Mouse (Mus musculus) intestine, embryonic 14.5 days (tissue): ENCODE data around the gene Cnot3. TPM values are rescaled to one million over a fixed set of nuclear protein-coding genes. Genes with fewer than 3 reads are reported as not detected.
A peak's percentile ranks its signal among the peaks of the same experiment; 100 is the strongest.
"Not testable (repeated sequence)": the region's sequence is repeated elsewhere in the genome, so short reads cannot be mapped to it uniquely, and the experiment has no call there.

Experiments used
- ATAC-seq: fragments of 200-750 bp; cut with Nextera tagmentation; replicated peaks from 2 replicates; pipeline ENCODE4 v1.8.0; 2017; ENCODE audit warnings: low read depth, moderate number of reproducible peaks, moderate TSS enrichment, moderate library complexity; ENCODE audit not compliant: low FRiP score, low TSS enrichment
- DNase-seq: peaks from one replicate; pipeline ENCODE4 v3.0.0-alpha.2; 2018; ENCODE audit warnings: low spot score
- H3K27ac ChIP-seq: fragments of 300-500 bp; sonication (generic); 2 replicates; pipeline ENCODE4 v1.5.1; 2014; ENCODE audit warnings: low read depth, mild to moderate bottlenecking, control low read depth
- H3K27me3 ChIP-seq: fragments of 300-500 bp; sonication (generic); replicated peaks from 2 replicates; pipeline ENCODE4 v1.6.1; 2014; ENCODE audit warnings: low read length, control low read depth; ENCODE audit not compliant: control insufficient read depth, insufficient read depth
- H3K36me3 ChIP-seq: fragments of 300-500 bp; sonication (generic); 2 replicates; pipeline ENCODE4 v1.6.1; 2014; ENCODE audit warnings: low read length, control low read depth; ENCODE audit not compliant: control insufficient read depth, insufficient read depth
- H3K4me1 ChIP-seq: fragments of 300-500 bp; sonication (generic); replicated peaks from 2 replicates; pipeline ENCODE4 v1.6.1; 2014; ENCODE audit warnings: low read length, control low read depth, mixed read lengths; ENCODE audit not compliant: control insufficient read depth, insufficient read depth
- H3K4me2 ChIP-seq: fragments of 300-500 bp; sonication (generic); 2 replicates; pipeline ENCODE4 v1.6.1; 2014; ENCODE audit warnings: low read length
- H3K4me3 ChIP-seq: fragments of 300-500 bp; sonication (generic); 2 replicates; pipeline ENCODE4 v1.5.1; 2014; ENCODE audit warnings: low read depth, low read length, control low read depth, mixed read lengths
- H3K9ac ChIP-seq: fragments of 300-500 bp; sonication (generic); 2 replicates; pipeline ENCODE4 v1.6.1; 2014; ENCODE audit warnings: mild to moderate bottlenecking, low read length
- H3K9me3 ChIP-seq: fragments of 300-500 bp; sonication (generic); 2 replicates; pipeline ENCODE4 v1.6.1; 2016; ENCODE audit warnings: low read length, control low read depth; ENCODE audit not compliant: control insufficient read depth
- WGBS: fragments of 180-500 bp; shearing (Covaris S2); extraction: QIAGEN DNeasy Blood & Tissue Kit; methylation state at CpG from one replicate; pipeline ENCODE4 v1.1.7; 2014; 5-methylcytosine and 5-hydroxymethylcytosine counted together
- polyA plus RNA-seq: library from polyadenylated mRNA; unstranded; fragments of >200 nt; fragmentation: Nextera tagmentation; extraction: Ambion mirVana; gene quantifications from 2 replicates; pipeline ENCODE4 v1.2.1, GENCODE M21; 2014

The Cnot3 gene
- polyA plus RNA-seq, 1 experiment from 2014 or later, result 71.7 TPM

GRCm38 (mm10) chr7:3694076-3694948 is 49.2 kb downstream of the Cnot3 start:
- Histone ChIP-seq H3K4me2 (peak overlapping the region; percentile 77), H3K27me3 (no peaks in the 10 kb centered on the region), H3K9ac (peak overlapping the region; percentile 84), H3K4me3 (peak overlapping the region; percentile 79), H3K27ac (peak overlapping the region; percentile 97), H3K36me3 (peaks cover 47% of the 10 kb centered on the region), H3K9me3 (no peaks in the 10 kb centered on the region), H3K4me1 (peaks cover 12% of the 10 kb centered on the region)
- WGBS, result under 1% methylated on average over 43 of the region's 55 CpGs
- peak; percentile 70 for ATAC-seq
- peak; percentile 89 for DNase-seq

- not testable (repeated sequence) for H3K27me3 ChIP-seq, H3K9me3 ChIP-seq, DNase-seq, ATAC-seq
- peak overlapping the region; percentile 77 for H3K4me2 ChIP-seq
- peak overlapping the region; percentile 79 for H3K4me3 ChIP-seq
- H3K9ac ChIP-seq, result peak overlapping the region; percentile 84
- H3K4me1 ChIP-seq, result peaks cover 12% of the 10 kb centered on the region
- H3K27ac ChIP-seq, result peak overlapping the region; percentile 97
- peaks cover 51% of the 10 kb centered on the region for H3K36me3 ChIP-seq
- WGBS, result 6% methylated on average over 9 of the region's 9 CpGs
These were observed 49.9 kb downstream of the Cnot3 start for GRCm38 (mm10) chr7:3694949-3695305.

GRCm38 (mm10) chr7:3698471-3698870 is 53.4 kb downstream of the Cnot3 start:
- H3K4me1 ChIP-seq, result peaks cover 7% of the 10 kb centered on the region; the same call in 1 of the 2 replicates
- no peak for ATAC-seq
- no peak overlapping the region for H3K27ac ChIP-seq
- no peak overlapping the region for H3K4me2 ChIP-seq
- H3K4me3 ChIP-seq, result no peak overlapping the region
- no peak for DNase-seq
- H3K9me3 ChIP-seq, result no peaks in the 10 kb centered on the region
- H3K27me3 ChIP-seq, result no peaks in the 10 kb centered on the region
- 96% methylated on average over 6 of the region's 6 CpGs for WGBS
- H3K9ac ChIP-seq, result no peak overlapping the region
- H3K36me3 ChIP-seq, result peaks cover 59% of the 10 kb centered on the region

- Histone ChIP-seq H3K27me3 (no peaks in the 10 kb centered on the region), H3K36me3 (peaks cover 63% of the 10 kb centered on the region), H3K4me2 (peak overlapping the region; percentile 96), H3K9ac (peak overlapping the region; percentile 96), H3K4me3 (peak overlapping the region; percentile 93), H3K9me3 (no peaks in the 10 kb centered on the region), H3K27ac (peak overlapping the region; percentile 95), H3K4me1 (peaks cover 12% of the 10 kb centered on the region; the same call in 1 of the 2 replicates)
- DNase-seq (no peak), ATAC-seq (peak; percentile 42)
- 21% methylated on average over 6 of the region's 6 CpGs for WGBS
These were observed 58.2 kb downstream of the Cnot3 start for GRCm38 (mm10) chr7:3703148-3703878.

- peak within 1 kb of the TSS; percentile 96 for H3K9ac ChIP-seq
- peak within 1 kb of the TSS; percentile 95 for H3K27ac ChIP-seq
- WGBS, result 3% methylated on average over 42 of the region's 42 CpGs
- ATAC-seq (peak; percentile 92), DNase-seq (peak; percentile 98)
- peak within 1 kb of the TSS; percentile 96 for H3K4me2 ChIP-seq
- no peaks in the 10 kb centered on the region for H3K9me3 ChIP-seq
- peaks cover 58% of the 10 kb centered on the region for H3K36me3 ChIP-seq
- H3K4me1 ChIP-seq, result peaks cover 12% of the 10 kb centered on the region; the same call in 1 of the 2 replicates
- H3K27me3 ChIP-seq, result no peaks in the 10 kb centered on the region
- H3K4me3 ChIP-seq, result peak within 1 kb of the TSS; percentile 93
These were observed 58.9 kb downstream of the Cnot3 start, which contains the start of gene Rps9 for GRCm38 (mm10) chr7:3703879-3704441. Rps9 (plus strand) TSS chr7:3703993.

- Histone ChIP-seq H3K36me3 (peaks cover 53% of the 10 kb centered on the region), H3K4me1 (peaks cover 12% of the 10 kb centered on the region; the same call in 1 of the 2 replicates), H3K4me3 (peak overlapping the region; percentile 93), H3K4me2 (peak overlapping the region; percentile 96), H3K9ac (peak overlapping the region; percentile 96), H3K9me3 (no peaks in the 10 kb centered on the region), H3K27me3 (no peaks in the 10 kb centered on the region), H3K27ac (peak overlapping the region; percentile 95)
- ATAC-seq (peak; percentile 28), DNase-seq (no peak)
- under 1% methylated on average over 20 of the region's 20 CpGs for WGBS
These were observed 59.4 kb downstream of the Cnot3 start for GRCm38 (mm10) chr7:3704475-3704874.

GRCm38 (mm10) chr7:3705461-3705860 is 60.4 kb downstream of the Cnot3 start:
- Histone ChIP-seq H3K9ac (peak overlapping the region; percentile 96), H3K27ac (peak overlapping the region; percentile 95), H3K4me3 (peak overlapping the region; percentile 93), H3K36me3 (peaks cover 43% of the 10 kb centered on the region), H3K4me2 (peak overlapping the region; percentile 96), H3K4me1 (peaks cover 12% of the 10 kb centered on the region; the same call in 1 of the 2 replicates)
- ATAC-seq, H3K9me3 ChIP-seq, H3K27me3 ChIP-seq, DNase-seq: not testable (repeated sequence)
- WGBS, result 6% methylated on average over 6 of the region's 7 CpGs

- H3K4me2 ChIP-seq, result peak overlapping the region; percentile 96
- no peaks in the 10 kb centered on the region for H3K27me3 ChIP-seq
- peak; percentile 56 for DNase-seq
- peak overlapping the region; percentile 96 for H3K9ac ChIP-seq
- H3K36me3 ChIP-seq, result peaks cover 39% of the 10 kb centered on the region
- ATAC-seq, result no peak
- 28% methylated on average over 6 of the region's 6 CpGs for WGBS
- H3K9me3 ChIP-seq, result no peaks in the 10 kb centered on the region
- H3K4me3 ChIP-seq, result peak overlapping the region; percentile 93
- peaks cover 12% of the 10 kb centered on the region; the same call in 1 of the 2 replicates for H3K4me1 ChIP-seq
- H3K27ac ChIP-seq, result 0 out of 2 replicates have a peak overlapping the region, but pooled peaks have one; percentile 7
These were observed 60.8 kb downstream of the Cnot3 start for GRCm38 (mm10) chr7:3705911-3706310.
